Mouse (Mus musculus): ENCODE data around the gene Elovl1.
A peak's percentile ranks its signal among the peaks of the same experiment; 100 is the strongest.

DNA sequence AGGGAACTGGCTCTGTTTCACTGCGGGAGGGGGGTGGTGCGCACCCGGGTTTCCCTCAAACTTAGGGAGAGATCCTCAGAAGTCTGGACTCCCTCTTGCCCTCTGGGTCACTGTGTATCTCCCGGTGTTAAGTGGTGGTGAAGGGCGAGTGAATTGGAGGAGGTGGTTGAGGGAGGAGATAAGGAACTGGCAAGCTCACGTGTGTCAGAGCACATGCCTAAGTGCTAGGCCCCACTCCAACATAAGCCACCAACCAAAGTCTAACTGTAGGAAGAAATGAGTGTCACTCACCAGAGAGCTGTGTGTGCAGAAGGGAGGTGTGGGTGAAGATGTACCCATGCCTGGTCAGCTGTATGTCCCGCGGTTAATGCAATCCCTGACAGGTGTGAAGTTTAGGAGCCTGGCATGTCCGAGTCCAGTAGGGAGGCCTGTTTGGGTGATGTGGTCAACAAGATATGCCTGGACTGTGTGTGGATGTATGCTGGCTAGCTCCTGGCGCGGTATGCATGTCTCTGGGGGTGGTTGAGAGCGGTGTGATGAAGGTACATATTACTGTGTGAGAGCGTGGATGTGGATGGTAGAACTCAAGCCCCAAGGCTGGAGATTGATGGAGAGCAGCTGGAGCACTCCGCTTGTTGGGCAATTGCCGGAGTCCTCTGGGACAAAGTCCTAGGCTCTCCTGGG lies 780 bp downstream of the Elovl1 start:
- TF ChIP-seq GATA1 (IDR thresholded peaks at IDR 0.05; ENCODE audit: low read length) = peak; percentile 67
- TF ChIP-seq TAL1 (IDR thresholded peaks at IDR 0.05; ENCODE audit: low read length) = no peak

Measured in erythroblast, embryonic 14.5 days (primary cell).